Mouse (Mus musculus) brain, embryonic 14.5 days (tissue): ENCODE data around the gene Glrp1.

Source experiments
- CTCF ChIP-seq: fragments of 200-500 bp; IDR thresholded peaks from 2 replicates; pipeline ENCODE4 v1.5.1; 2012; ENCODE audit warnings: inconsistent platforms, mild to moderate bottlenecking, moderate library complexity, borderline replicate concordance; ENCODE audit not compliant: insufficient read depth, insufficient read length; ENCODE audit errors: extremely low read depth
- POLR2A ChIP-seq: fragments of 200-500 bp; IDR thresholded peaks from 2 replicates; pipeline ENCODE4 v1.6.1; 2012; ENCODE audit warnings: mild to moderate bottlenecking, inconsistent platforms, borderline replicate concordance; ENCODE audit not compliant: poor library complexity, insufficient read depth, insufficient read length, severe bottlenecking; ENCODE audit errors: extremely low read depth

DNA sequence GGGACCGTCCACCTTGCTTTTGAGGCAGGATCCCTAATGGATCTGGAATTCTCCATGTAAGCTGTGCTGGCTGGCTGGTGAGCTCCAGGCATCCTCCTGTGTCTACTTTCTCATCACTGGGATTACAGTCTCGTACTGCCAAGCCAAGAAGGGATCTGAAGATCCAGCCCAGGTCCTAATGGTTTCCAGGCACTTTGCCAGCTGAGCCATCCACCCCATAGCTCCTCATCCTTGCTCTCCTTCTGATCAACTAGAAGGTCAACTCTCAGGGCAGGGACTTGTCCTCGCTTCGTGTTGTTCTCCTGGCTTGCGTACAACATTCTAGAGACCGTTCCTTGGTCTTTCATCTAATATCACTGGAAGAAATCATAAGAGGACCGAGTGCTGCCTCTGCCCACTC is 29.4 kb upstream of the Glrp1 start:
- no peak for TF ChIP-seq CTCF
- TF ChIP-seq POLR2A, result no peak
